Mouse (Mus musculus) CH12.LX (cell line): ENCODE data around the gene Tbc1d7.

Experiments used
- CHD2 ChIP-seq: IDR thresholded peaks from 2 replicates; pipeline ENCODE4 v1.6.1; 2011; ENCODE audit warnings: low read length, improper control_type of control experiment
- CTCF ChIP-seq, 2 experiments: IDR thresholded peaks in 1 of 2; conservative IDR thresholded peaks in 1 of 2; 2 replicates each; pipeline ENCODE4 v1.5.1; 2011 to 2012; ENCODE audit warnings: low read depth in 2 of 2, low read length in 2 of 2, improper control_type of control experiment in 1 of 2, inconsistent platforms in 1 of 2, mild to moderate bottlenecking in 1 of 2, moderate library complexity in 1 of 2
- POLR2A ChIP-seq: IDR thresholded peaks from 2 replicates; pipeline ENCODE4 v1.6.1; 2011; ENCODE audit warnings: low read depth, mild to moderate bottlenecking, improper control_type of control experiment, low read length
- ZC3H11A ChIP-seq: IDR thresholded peaks from 2 replicates; pipeline ENCODE4 v1.6.1; 2012; ENCODE audit warnings: low read depth, mild to moderate bottlenecking, inconsistent platforms, low read length, improper control_type of control experiment

DNA sequence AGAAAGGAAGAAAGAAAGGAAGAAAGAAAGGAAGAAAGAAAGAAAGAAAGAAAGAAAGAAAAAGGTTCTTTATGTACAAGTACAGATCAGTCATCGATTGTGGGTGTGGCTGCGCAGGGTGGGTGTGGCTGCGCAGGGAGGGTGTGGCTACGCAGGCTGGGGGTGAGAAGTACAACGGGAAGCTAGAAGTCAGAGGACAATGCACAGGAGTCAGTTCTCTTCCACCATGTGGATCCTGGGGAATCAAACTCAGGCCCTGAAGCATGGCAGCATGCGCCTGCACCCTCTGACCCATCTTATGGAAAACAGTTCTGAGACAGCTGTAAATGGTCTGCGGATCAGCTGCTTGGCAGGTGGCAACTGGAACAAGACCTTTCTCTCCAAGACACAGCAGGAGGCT is 9.8 kb upstream of the Tbc1d7 start:
- TF ChIP-seq CTCF (conservative IDR thresholded peaks at IDR 0.05 in 1 of 2, IDR thresholded peaks at IDR 0.05 in 1 of 2; ENCODE audit: low read depth in 2 of 2, low read length in 2 of 2) (no peak), POLR2A (no peak), ZC3H11A (no peak), CHD2 (no peak)
